Mouse (Mus musculus): ENCODE measurements around the gene Rell1.

The Rell1 gene

DNA sequence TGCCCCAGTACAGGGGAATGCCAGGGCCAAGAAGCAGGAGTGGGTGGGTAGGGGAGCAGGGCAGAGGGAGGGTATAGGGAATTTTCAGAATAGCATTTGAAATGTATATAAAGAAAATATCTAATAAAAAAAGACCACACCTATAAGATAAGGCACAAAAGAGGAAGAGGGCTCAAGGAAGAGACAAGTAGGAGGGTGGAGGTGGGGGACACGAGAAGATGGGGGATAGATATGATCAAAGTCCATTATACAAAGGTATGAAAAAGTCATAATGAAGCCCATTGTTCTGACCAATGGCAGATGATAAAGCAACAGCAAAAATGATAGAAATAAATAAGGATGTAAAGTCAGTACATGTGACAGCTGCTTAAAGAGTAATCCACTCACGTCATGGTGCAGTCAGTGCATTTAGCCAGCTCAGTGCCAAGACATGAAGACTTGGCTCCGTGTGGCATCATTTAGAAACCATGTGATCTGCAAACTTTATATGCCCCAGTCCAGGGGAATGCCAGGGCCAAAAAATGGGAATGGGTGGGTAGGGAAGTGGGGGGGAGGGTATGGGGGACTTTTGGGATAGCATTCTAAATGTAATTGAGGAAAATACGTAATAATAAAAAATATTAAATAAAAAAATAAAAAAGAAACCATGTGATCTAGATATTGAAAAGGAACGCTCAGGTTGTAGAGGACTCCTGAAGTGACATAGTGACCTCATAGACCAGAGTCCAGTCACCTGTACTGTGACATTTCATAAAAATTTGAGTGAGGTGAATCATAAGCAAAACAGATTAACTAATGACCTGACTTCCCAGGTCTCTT lies 71.5 kb downstream of the Rell1 start:
- WGBS, result 81% methylated on average over 5 of the region's 5 CpGs

DNA sequence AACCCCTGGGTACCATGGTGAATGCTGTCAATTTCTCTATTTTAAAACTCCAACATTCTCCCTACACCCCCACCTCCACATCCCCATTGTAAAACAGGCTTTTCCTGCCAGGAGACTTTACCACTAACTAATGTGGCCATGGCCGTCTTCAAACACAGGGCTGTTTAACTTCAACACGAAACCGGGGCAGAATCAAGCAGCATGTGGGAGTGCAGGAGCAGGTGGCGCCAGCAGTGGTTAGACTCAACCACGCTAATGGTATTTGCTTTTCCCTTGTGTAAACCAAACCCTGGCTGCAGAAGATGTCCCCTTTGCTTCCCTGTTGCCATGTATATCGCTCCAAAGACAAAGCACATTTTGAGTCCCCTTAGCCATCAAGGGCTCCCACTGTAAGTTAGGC lies 76.8 kb downstream of the Rell1 start:
- WGBS, result 67% methylated on average over 6 of the region's 6 CpGs

GRCm38 (mm10) chr5:63891241-63891640 lies 77.5 kb downstream of the Rell1 start:
- WGBS, result 90% methylated on average over 4 of the region's 4 CpGs

GRCm38 (mm10) chr5:63887111-63887510 lies 81.6 kb downstream of the Rell1 start:
- WGBS, result 98% methylated on average over 4 of the region's 4 CpGs

DNA sequence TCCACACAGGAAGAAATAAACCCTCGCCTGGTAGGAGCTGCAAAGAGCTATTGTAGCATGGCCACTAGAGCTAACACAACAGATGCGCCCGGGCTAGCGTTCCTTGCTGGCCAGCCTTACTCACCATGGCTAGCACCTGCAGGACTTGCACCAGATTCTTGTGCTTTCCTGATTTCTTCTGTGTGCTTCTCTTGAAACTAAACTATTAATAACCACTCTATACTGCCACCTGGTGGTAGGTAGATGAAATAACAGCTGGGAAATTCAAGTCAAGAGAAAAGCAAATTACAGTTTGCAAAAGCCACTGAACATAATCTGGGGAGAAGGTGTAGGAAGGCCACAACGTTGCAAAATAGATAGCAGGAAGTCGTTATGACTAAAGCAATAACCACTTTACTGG lies 82.0 kb downstream of the Rell1 start:
- 31% methylated on average over 6 of the region's 6 CpGs for WGBS

DNA sequence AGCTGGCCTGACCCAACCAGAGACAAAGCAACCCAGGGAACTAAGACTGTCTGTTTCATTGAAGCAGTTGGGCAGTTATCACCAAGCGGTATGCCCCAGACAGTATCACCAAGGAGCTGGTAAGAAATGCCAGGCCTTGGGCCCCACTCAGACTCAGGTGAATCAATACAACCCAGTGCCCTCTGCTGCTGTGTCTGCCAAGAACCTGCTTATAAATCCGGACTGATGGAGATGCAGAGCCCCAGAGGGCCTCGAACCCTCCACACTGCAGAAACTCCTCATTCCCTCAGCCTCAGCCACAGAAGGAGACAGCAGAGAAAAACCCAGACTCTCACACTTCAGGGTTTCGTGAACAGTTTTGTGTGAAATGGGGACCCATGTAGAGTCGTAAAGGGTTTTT lies 82.4 kb downstream of the Rell1 start:
- WGBS, result 86% methylated on average over 5 of the region's 5 CpGs

DNA sequence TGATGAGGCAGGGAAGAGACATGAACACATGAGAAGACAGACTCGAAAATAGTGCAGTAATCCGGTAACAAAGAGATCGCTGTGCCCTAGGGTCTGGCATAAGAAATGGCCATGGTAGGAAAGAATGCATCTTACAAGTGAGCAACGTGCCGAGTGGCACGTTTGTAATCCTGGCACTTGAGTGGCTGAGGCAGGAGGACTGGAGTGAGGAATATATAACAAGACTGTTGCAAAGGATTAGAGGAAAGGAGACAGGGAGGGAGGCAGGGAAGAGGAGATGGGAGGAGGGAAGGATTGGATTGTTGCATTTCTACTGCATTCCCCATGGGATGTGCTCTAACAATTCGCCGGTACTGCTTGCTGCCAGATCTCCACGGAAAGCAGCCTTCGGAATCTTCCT lies 89.7 kb downstream of the Rell1 start:
- 63% methylated on average over 10 of the region's 10 CpGs for WGBS

DNA sequence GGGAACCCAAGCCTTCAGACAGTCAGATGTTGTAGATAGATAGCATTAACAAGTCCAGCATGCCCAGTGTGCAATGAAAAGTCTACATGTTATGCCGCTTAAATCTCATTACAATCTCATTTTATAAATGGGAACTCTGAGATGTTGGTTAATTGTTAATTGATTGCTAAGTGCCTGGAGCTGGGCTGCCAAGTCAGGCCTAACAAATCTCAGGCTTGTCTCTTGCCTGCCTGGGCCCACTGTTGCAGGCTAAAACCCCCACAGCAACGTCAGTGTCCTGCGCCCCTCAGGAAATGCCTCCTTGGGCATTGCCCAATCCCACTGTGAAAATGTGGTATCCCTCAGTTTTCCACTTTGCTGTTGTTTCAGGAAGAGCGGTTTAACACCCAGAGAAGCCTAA lies 92.6 kb downstream of the Rell1 start:
- 87% methylated on average over 4 of the region's 4 CpGs for WGBS

- WGBS, result 80% methylated on average over 16 of the region's 16 CpGs
Observed at GRCm38 (mm10) chr5:63874880-63875279, 93.8 kb downstream of the Rell1 start.

- WGBS, result 56% methylated on average over 17 of the region's 17 CpGs
Observed at GRCm38 (mm10) chr5:63872176-63872932, 96.3 kb downstream of the Rell1 start.

DNA sequence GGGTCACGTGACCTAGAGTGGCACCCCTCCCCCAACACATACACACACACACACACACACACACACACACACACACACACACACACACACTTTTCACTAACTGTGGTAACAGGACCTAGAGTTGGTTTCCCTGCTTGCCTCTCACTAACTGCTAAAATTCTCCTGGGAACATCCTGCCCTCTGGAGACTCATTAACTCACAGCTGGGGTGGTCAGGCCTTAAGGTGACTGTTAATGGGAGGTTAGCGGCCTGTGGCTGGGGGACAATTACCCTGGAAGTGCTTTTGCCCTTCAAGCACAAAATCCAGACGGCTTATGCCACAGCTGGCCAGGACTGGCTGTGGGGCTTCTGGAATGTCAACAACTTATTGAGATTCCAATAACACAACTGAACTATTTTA lies 101.3 kb downstream of the Rell1 start:
- 76% methylated on average over 3 of the region's 3 CpGs for WGBS

- WGBS, result 84% methylated on average over 8 of the region's 8 CpGs
Observed at GRCm38 (mm10) chr5:63858901-63859300, 109.8 kb downstream of the Rell1 start.

Measured in cerebral cortex, adult 2 months (tissue).